Mouse (Mus musculus) frontal cortex, postnatal 10 days (tissue): ENCODE results near the gene Ralgapa2.
"Not testable (repeated sequence)": the region's sequence is repeated elsewhere in the genome, so short reads cannot be mapped to it uniquely, and the experiment has no call there.

Source experiments
- DNase-seq, 2 experiments: peaks; one replicate each; pipeline ENCODE4 v3.0.0; 2022; ENCODE audit warnings: low spot score in 2 of 2, mixed read lengths in 1 of 2

Ralgapa2 gene

GRCm38 (mm10) chr2:146498298-146498697 lies 13.8 kb downstream of the Ralgapa2 start:
- no peak for DNase-seq

- no peak for DNase-seq
These were observed 15.1 kb downstream of the Ralgapa2 start for GRCm38 (mm10) chr2:146496995-146497394.

DNA sequence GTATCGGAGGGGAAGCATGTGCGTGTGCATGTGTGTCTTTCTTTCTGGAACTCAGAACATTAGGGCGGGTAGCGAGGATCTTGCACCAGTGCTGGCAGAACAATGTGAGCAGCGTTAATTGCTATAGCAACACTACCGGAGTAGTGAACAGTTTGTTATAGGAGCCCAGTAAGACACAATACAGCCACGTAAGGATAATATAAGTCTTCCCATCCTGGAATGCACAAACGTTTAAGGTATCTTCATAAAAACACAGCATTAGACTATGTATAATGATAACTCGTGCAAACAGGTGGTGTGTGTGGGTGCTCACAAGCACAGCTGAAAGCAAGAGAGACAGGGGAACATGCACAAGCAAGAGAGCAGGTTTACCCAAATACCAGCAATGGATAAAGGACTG lies 16.4 kb downstream of the Ralgapa2 start:
- DNase-seq, result no peak

DNA sequence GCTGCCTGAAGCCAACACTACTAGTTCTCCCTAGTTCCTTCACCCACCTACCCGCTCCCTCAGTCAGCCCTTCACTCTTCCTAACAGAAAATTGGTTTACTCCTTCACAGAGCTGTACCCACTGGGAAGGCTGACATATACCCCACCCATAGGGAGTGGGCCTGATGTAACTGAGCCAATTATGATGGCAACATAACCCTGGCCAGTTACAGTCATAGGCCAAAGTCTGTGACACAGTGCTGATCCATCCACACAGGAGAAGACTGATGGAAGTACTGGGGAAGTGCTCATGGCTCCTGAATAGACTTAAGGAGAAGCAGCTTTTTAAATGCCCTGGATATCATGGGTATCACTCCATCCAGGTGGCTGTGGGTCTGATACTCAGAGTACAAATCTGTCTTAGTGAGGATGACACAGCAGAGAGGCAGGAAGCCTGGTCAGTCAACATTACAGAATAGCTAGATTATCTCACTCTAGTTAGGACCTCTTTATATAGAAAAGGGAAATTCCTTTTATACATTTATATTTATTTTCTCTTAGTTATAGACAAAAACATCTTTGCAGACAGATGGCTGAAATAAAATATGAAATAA lies 18.7 kb downstream of the Ralgapa2 start:
- no peak for DNase-seq

DNA sequence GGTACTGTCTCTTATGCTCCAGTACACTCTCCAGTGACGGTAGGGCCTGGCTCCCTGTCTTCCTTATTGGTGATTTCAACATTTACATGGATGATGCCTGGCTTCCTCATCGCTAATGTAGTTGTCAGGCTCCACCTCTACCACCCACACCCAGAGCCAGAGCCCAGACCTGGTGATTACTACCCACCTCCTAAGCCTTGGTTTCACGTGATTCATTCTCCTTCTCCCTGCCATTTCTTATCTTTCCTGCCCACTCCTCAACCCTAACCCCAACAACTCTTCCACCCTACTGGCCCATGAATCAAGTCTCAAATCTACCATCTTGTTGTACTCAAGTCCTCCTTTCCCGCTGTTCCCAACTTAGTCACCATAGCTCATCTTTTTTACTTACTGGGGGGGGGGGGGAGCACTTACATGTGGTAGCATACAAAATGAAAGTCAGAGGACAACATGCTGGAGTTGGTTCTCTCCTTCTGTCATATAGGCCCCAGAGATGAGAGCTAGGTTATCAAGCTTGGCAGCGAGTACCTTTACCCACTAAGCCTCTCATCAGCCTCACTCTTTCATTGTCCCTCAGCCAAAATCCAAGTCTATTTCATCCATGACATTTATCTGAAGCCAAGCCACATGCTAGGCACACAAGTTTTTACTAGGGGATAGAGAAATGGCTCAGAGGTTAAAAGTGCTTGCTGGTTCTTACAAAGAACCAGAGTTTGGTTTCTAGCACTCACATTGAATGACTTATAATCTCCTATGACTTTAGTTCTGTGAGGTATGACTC lies 20.1 kb downstream of the Ralgapa2 start:
- no peak for DNase-seq

GRCm38 (mm10) chr2:146490926-146491325 lies 21.2 kb downstream of the Ralgapa2 start:
- DNase-seq, result no peak

- no peak for DNase-seq
These were observed 23.9 kb downstream of the Ralgapa2 start for GRCm38 (mm10) chr2:146488291-146488690.

DNA sequence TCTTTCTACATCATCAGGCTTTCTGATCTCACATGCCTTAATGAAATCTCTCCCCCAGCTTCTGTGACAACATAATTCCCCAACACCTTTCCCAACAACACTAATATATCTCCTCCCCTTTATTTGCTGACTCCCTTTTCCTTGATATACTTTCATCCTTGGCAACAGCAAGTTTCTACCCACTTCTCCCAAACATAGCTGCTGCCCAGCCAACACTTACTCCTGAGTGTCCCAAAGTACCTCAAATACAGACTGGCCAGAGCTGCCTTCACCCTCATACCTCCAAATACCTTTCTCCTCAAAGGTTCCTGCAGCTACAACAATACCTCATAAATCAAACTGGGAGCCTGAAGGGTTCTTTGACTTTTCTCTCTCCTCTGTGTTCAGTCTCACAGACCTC lies 29.3 kb downstream of the Ralgapa2 start:
- DNase-seq, result no peak

DNA sequence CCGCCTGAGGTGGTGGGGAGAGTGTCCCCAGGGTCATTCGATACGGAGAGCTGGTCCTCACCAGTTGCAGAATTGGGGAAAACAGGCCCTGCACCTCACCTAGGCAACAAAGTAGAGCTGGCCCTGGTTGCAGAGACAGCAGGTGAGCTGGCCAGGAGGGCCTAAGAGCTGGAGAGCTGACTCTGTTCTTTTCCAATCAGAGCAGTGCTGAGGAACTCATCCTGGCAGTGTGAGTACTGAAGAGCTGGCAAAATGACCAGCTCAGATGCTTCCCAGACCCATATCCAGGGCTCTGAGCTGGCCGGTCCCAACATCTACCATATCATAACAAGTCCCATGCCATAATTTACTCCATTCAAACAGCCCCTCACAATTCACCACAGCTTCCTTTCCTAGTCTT lies 34.7 kb downstream of the Ralgapa2 start:
- no peak for DNase-seq

DNA sequence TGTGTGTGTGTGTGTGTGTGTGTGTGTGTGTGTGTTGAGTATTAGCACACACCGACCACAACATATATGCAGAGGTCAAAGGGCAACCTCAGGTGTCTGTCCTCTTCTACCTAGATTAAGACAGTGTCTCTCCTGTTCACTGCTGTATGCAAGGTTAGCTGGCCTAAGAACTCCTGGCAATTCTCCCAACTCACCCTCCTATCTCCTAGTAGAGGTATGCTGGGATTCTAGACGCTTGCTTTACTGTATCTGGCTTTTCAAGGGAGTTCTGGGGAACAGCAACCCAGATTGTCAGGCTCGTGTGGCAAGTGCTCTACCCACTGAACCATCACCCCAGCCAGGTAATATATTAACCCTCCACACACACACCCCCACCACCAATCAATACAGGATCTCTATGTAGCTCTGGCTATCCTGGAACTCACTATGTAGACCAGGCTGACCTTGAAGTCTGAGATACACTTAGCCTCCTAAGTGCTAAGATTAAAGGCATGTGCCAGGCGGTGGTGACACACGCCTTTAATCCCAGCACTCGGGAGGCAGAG lies 35.6 kb downstream of the Ralgapa2 start:
- DNase-seq, result no peak

GRCm38 (mm10) chr2:146476001-146476400 lies 36.1 kb downstream of the Ralgapa2 start:
- no peak for DNase-seq

DNA sequence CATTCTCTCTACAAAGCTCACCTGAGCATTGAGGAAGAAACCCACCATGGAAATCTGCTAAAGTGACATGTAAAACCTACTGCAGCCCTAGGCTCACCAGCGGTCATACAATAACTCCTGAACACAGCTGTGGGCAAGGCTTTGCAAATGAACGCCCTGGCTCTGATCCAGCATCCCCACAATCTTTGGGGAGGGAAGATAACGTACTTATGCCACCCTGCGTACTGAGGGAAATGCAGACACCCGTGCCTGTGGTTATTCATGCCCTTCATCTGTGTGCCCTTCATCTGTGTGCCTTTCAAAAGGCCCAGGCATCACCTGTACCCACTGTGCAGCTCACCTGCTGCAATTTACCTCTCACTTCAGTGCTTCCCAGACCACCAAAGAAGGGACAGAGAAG lies 41.2 kb downstream of the Ralgapa2 start:
- DNase-seq, result no peak

GRCm38 (mm10) chr2:146469707-146470420 lies 42.3 kb downstream of the Ralgapa2 start:
- no peak for DNase-seq

DNA sequence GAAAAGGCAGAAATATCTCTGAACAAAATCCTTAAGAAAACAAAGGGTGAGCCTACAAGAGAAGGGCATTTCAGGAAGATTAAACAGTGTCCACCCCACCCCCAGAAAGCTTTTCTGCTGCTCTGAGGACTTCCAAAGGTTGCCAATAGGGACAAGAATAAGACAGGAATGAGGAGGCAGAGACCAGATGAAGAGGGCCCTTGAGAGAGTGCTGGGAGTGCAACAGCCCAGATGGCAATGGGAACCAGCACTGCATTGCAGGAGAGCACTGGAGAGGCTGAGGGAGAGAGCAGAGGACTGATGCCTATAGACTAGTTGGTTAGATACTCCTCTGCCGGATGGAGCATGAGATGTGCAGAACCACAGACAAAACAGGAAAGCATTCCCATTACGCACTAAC lies 43.2 kb downstream of the Ralgapa2 start:
- no peak for DNase-seq

- DNase-seq, result no peak
These were observed 44.1 kb downstream of the Ralgapa2 start for GRCm38 (mm10) chr2:146468016-146468415.

GRCm38 (mm10) chr2:146466811-146467210 lies 45.3 kb downstream of the Ralgapa2 start:
- not testable (repeated sequence) for DNase-seq

GRCm38 (mm10) chr2:146457494-146457893 lies 54.6 kb downstream of the Ralgapa2 start:
- DNase-seq, result no peak

- DNase-seq, result no peak
These were observed 55.5 kb downstream of the Ralgapa2 start for GRCm38 (mm10) chr2:146456612-146457011.

DNA sequence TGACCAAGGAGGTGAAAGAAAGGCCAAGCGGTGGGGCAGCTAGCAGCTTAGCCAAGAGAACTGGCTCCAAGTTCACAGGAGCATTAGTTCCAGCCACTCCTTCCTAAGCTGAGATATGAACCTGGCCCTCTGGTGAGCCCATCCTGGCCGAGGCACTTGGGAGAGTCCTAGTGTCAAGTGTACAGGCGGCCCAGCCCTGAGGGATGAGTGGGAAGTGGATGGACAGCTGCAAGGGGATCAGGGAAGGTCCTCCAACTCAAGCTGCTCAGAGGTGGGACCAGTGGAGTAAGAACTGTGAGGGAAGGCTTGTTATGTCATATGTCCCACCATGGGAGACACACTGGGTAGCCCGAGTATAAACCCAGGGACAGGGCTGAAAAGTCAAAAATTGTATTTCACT lies 56.1 kb downstream of the Ralgapa2 start:
- no peak for DNase-seq

DNA sequence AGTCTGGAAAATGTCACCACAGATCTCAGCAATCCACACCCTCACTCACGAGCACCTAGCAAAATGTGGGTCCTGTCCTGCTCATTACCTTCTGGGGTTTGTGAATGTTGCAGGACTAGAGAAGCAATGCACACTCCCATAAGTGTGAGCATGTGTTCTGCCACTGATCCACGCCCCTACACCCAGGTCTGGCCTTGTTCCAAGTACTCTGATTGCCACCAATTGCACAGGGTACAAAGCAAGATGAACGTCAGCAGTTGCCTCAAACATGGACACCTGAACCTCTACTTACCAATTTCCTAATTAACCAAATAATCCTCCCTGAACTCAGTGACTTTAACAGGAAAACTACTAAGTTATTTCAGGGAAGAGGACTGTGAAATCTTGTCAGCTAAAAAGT lies 68.1 kb downstream of the Ralgapa2 start:
- no peak for DNase-seq

- DNase-seq, result no peak
These were observed 68.8 kb downstream of the Ralgapa2 start for GRCm38 (mm10) chr2:146443291-146443875.

GRCm38 (mm10) chr2:146441711-146442110 lies 70.4 kb downstream of the Ralgapa2 start:
- DNase-seq, result no peak
